In the genomic region with DNA sequence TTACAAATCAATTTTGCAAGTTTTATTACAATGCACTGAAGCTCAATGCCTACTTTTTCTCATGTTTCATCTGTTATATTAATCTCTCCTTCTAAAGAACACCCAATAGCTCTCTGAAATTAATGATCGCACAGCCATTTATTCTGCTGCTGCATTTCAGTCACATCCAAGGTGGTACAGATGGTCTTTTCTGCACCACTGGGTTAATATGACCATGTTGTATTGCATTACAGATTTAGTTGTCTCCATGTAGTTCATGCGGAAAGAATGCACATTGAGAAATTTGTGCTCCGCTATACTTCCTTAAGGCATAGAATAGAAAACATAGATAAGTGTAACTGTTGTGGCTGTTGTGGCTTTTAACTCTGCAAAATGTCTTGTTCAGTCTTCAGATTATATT, we compare ENCODE assay signal across 25 mouse cellular contexts.
DNase-seq lines count a peak whose midpoint lies in the region; ATAC-seq and TF ChIP-seq lines count a peak whose summit lies in the region.
"Had no signal": no experiment of that assay in that cellular context is flagged by ENCODE, and none has a peak within 500 bp of the region (broad histone marks: within the 10 kb centered on the region; RNA-seq: fewer than 3 reads in every experiment).

No protein-coding gene starts in this region.

- no peak overlapping the region for H3K9ac ChIP-seq in hindbrain, embryonic 15.5 days
- H3K9ac ChIP-seq in hindbrain, embryonic 12.5 days = no peak overlapping the region
- no peak overlapping the region for H3K9ac ChIP-seq in midbrain, postnatal 0 days (replicated peaks; ENCODE audit: low read length, poor library complexity, severe bottlenecking)
- no peak overlapping the region for H3K9ac ChIP-seq in midbrain, embryonic 16.5 days (ENCODE audit: low read depth, low read length)
- H3K9ac ChIP-seq: embryonic facial prominence, embryonic 13.5 days; heart, embryonic 13.5 days; intestine, embryonic 15.5 days; liver, embryonic 12.5 days; liver, postnatal 0 days had no signal

- no peak overlapping the region for H3K4me3 ChIP-seq in hindbrain, embryonic 15.5 days
- no peak overlapping the region for H3K4me3 ChIP-seq in hindbrain, embryonic 12.5 days
- no peak overlapping the region for H3K4me3 ChIP-seq in midbrain, postnatal 0 days (ENCODE audit: low read depth, low read length)
- H3K4me3 ChIP-seq in midbrain, embryonic 16.5 days (ENCODE audit: low read depth, low read length) = no peak overlapping the region
- H3K4me3 ChIP-seq: embryonic facial prominence, embryonic 13.5 days; erythroblast, embryonic 14.5 days; heart, embryonic 13.5 days; intestine, embryonic 15.5 days; layer of hippocampus, adult 2 months; liver, embryonic 12.5 days had no signal

- H3K36me3 ChIP-seq in hindbrain, embryonic 15.5 days = no peaks in the 10 kb centered on the region
- no peaks in the 10 kb centered on the region for H3K36me3 ChIP-seq in hindbrain, embryonic 12.5 days
- no peaks in the 10 kb centered on the region for H3K36me3 ChIP-seq in midbrain, postnatal 0 days (ENCODE audit: insufficient read depth, low read length)
- no peaks in the 10 kb centered on the region for H3K36me3 ChIP-seq in midbrain, embryonic 16.5 days (ENCODE audit: control insufficient read depth, insufficient read depth, low read length)
- H3K36me3 ChIP-seq: embryonic facial prominence, embryonic 13.5 days; G1E; heart, embryonic 13.5 days; intestine, embryonic 15.5 days; liver, embryonic 12.5 days had no signal

- TF ChIP-seq CTCF in midbrain, postnatal 0 days (IDR thresholded peaks at IDR 0.05) = no peak

- peak; percentile 47 to 85 for DNase-seq in cerebellum, postnatal 14 days
- DNase-seq in cerebellum, adult 9-11 months = no peak
- peak; percentile 64 for DNase-seq in midbrain, postnatal 0 days (ENCODE audit: low spot score)
- DNase-seq in retina, postnatal 7 days (ENCODE audit: low read depth, low spot score) = peak; percentile 32
- DNase-seq: adrenal gland, postnatal 10 days; cerebellum, adult 11 months; embryo, embryonic 11 days; gastrocnemius, postnatal 10 days; heart, postnatal 10 days; kidney, adult 2 months; kidney, postnatal 36 days; liver, postnatal 0 days; lung, postnatal 36 days; thymus, postnatal 4 days had no signal

- no peak overlapping the region for H3K4me2 ChIP-seq in hindbrain, embryonic 15.5 days
- H3K4me2 ChIP-seq in hindbrain, embryonic 12.5 days (replicated peaks) = no peak overlapping the region
- H3K4me2 ChIP-seq in midbrain, postnatal 0 days (ENCODE audit: low read depth, low read length, poor library complexity, severe bottlenecking) = no peak overlapping the region
- H3K4me2 ChIP-seq in midbrain, embryonic 16.5 days (ENCODE audit: low read length) = no peak overlapping the region
- H3K4me2 ChIP-seq: embryonic facial prominence, embryonic 13.5 days; heart, embryonic 13.5 days; intestine, embryonic 15.5 days; liver, embryonic 12.5 days; midbrain, embryonic 11.5 days had no signal

- ATAC-seq in hindbrain, embryonic 15.5 days (ENCODE audit: low FRiP score, low read depth) = peak; percentile 65; the same call in 1 of the 2 replicates
- no peak for ATAC-seq in hindbrain, embryonic 12.5 days (ENCODE audit: low FRiP score)
- no peak for ATAC-seq in midbrain, postnatal 0 days (ENCODE audit: low FRiP score)
- ATAC-seq in midbrain, embryonic 16.5 days = no peak
- ATAC-seq: intestine, embryonic 15.5 days; liver, embryonic 12.5 days; liver, postnatal 0 days had no signal

- no peaks in the 10 kb centered on the region for H3K9me3 ChIP-seq in hindbrain, embryonic 15.5 days
- no peaks in the 10 kb centered on the region for H3K9me3 ChIP-seq in hindbrain, embryonic 12.5 days (replicated peaks)
- no peaks in the 10 kb centered on the region for H3K9me3 ChIP-seq in midbrain, postnatal 0 days (ENCODE audit: low read length)
- H3K9me3 ChIP-seq in midbrain, embryonic 16.5 days (replicated peaks; ENCODE audit: control insufficient read depth, low read length, poor library complexity, severe bottlenecking) = no peaks in the 10 kb centered on the region
- H3K9me3 ChIP-seq: embryonic facial prominence, embryonic 13.5 days; G1E; heart, embryonic 13.5 days; intestine, embryonic 15.5 days; liver, embryonic 12.5 days had no signal

- H3K4me1 ChIP-seq in hindbrain, embryonic 15.5 days (replicated peaks) = no peaks in the 10 kb centered on the region
- no peaks in the 10 kb centered on the region for H3K4me1 ChIP-seq in hindbrain, embryonic 12.5 days
- no peaks in the 10 kb centered on the region for H3K4me1 ChIP-seq in midbrain, postnatal 0 days (ENCODE audit: insufficient read depth, low read length)
- no peaks in the 10 kb centered on the region for H3K4me1 ChIP-seq in midbrain, embryonic 16.5 days (ENCODE audit: control insufficient read depth, insufficient read depth, low read length)
- H3K4me1 ChIP-seq: embryonic facial prominence, embryonic 13.5 days; intestine, embryonic 15.5 days; liver, embryonic 12.5 days had no signal

- no peak overlapping the region for H3K27ac ChIP-seq in hindbrain, embryonic 15.5 days (replicated peaks)
- H3K27ac ChIP-seq in hindbrain, embryonic 12.5 days = no peak overlapping the region
- no peak overlapping the region for H3K27ac ChIP-seq in midbrain, postnatal 0 days (ENCODE audit: low read depth, low read length)
- no peak overlapping the region for H3K27ac ChIP-seq in midbrain, embryonic 16.5 days (ENCODE audit: low read length)
- H3K27ac ChIP-seq: embryonic facial prominence, embryonic 13.5 days; heart, embryonic 13.5 days; intestine, embryonic 15.5 days; layer of hippocampus, adult 2 months; liver, embryonic 12.5 days had no signal

- WGBS in hindbrain, embryonic 15.5 days = 60% methylated on average over 3 of the region's 3 CpGs
- 88% methylated on average over 3 of the region's 3 CpGs for WGBS in hindbrain, embryonic 12.5 days
- WGBS in midbrain, postnatal 0 days = 86% methylated on average over 3 of the region's 3 CpGs
- WGBS in midbrain, embryonic 16.5 days = 87% methylated on average over 3 of the region's 3 CpGs

- H3K27me3 ChIP-seq in hindbrain, embryonic 15.5 days = no peaks in the 10 kb centered on the region
- H3K27me3 ChIP-seq in hindbrain, embryonic 12.5 days = no peaks in the 10 kb centered on the region
- H3K27me3 ChIP-seq in midbrain, postnatal 0 days (ENCODE audit: insufficient read depth, low read length) = no peaks in the 10 kb centered on the region
- no peaks in the 10 kb centered on the region for H3K27me3 ChIP-seq in midbrain, embryonic 16.5 days (ENCODE audit: control insufficient read depth, insufficient read depth, low read depth, low read length)
- H3K27me3 ChIP-seq: embryonic facial prominence, embryonic 13.5 days; heart, embryonic 13.5 days; intestine, embryonic 15.5 days; liver, embryonic 12.5 days had no signal
